Mouse (Mus musculus) thymus, adult 18-20 months (tissue): ENCODE results near the gene Arcn1.

Source experiments
- DNase-seq, 2 experiments: peaks; one replicate each; pipeline ENCODE4 v3.0.0; 2022; ENCODE audit warnings: mixed read lengths in 2 of 2

Gene Arcn1

DNA sequence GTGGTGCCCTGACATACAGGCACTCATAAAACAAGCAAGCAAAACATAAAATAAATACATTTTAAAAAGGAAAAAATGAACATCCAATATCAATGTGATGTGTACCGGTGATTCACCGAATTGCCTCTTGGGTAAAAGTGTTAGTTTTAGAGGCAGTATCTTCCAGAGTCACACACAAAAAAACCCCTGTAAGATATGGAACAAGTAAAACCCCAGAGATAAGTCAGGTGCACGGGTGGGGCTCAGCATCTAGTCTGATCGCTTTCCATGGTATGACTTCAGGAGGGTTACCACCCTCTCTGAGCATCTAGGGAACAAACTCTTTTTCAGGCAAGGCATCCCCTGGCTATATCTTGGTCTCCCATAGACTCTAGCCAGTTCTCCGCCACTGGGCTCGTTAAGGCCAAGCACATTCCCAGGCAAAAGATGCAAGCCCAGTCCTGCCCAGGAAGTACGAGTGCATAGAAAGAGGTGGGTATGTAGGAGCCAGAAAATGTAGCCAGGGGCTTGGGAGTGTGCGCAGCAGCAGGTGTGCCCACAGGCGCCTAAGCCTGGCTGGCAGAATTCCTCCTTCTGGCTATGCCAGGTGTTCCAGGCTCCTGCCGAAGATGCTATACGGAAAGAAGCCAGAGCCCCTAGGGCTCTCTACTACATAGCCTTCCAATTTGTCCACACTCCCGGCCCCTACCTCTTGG lies 48.6 kb downstream of the Arcn1 start:
- DNase-seq: no peak

- no peak for DNase-seq
These were observed 49.8 kb downstream of the Arcn1 start for GRCm38 (mm10) chr9:44717822-44718242.

GRCm38 (mm10) chr9:44716997-44717821 lies 50.4 kb downstream of the Arcn1 start:
- no peak for DNase-seq

GRCm38 (mm10) chr9:44715705-44716362 lies 51.8 kb downstream of the Arcn1 start:
- no peak for DNase-seq

DNA sequence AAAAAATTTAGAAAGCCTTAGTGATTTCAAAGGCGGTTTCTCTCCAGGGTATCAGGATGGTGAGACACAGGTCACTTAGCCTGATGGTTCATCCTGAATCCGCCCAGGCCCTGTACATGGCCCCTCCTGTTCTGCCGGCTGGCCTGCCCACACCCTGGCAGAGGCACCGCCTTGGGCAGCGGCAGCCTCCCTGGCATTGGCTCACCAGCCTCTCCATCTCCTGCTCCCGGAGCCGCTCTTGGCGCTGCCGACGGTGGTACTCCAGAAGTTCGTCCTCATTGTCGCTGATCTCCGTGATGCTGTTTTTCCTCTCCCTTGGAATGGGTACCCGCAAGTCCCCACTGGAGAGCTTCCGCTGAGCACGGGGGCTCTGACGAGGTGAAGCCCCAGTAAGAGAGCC lies 52.5 kb downstream of the Arcn1 start:
- no peak for DNase-seq

DNA sequence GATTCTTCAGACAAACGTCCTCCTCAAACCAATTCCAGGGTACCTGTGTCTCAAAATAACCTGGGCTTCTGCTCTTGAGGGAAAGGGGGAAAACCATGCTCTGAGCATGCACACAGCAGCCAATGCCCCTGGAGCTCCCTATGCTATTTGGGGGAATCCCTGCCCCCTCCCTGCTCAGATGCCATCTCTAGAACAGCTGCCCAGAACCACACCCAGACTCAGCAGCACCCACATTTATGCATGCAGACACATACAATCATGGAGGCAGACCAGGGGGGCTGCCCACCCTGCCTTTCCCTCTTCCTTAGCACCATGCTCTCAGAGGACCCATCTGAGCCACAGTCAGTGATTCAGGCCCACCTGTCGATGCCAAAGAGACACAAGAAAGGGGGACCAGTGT lies 54.1 kb downstream of the Arcn1 start:
- no peak for DNase-seq

- no peak for DNase-seq
These were observed 54.6 kb downstream of the Arcn1 start for GRCm38 (mm10) chr9:44713080-44713479.

- no peak for DNase-seq
These were observed 56.0 kb downstream of the Arcn1 start for GRCm38 (mm10) chr9:44711602-44712001.

GRCm38 (mm10) chr9:44710213-44710612 lies 57.4 kb downstream of the Arcn1 start:
- DNase-seq: no peak

DNA sequence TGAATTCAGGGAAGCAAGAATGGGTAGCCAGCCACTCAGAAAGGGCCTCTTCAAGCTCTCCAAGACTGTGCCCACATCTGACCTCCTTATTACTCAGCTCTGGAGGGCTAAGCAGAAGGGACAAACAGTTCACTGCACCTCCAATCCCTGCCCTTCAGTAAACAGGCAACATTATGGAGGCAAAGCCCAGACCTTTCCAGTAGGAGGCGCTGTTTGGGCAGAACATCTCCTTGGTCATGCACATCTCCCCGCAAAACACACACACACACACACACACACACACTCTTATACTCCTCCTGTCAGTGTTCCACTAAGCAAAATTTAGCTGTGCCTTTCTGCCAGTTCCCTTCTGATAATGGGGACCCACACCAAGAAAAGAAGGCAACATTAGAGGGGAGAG lies 58.0 kb downstream of the Arcn1 start:
- DNase-seq: no peak

DNA sequence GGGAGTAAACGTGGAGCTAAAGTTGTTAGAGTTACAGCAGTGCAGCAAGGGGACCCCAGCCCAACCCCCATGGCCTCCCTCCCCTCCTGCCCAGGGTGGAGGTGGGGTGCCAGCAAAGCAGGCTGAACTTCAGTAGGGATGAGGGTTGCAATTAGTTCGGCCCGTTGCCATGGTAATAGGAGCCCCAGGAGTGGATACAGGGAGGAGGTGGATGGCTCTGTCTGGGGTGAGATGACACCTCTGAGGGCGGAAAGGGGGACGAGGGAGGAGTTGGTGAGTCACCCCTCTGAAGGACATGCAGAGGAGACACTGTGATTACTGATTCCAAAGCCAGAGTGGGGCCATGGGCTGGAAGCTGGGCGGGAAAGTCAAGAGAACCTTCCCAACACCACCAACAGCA lies 58.7 kb downstream of the Arcn1 start:
- DNase-seq: no peak

GRCm38 (mm10) chr9:44708429-44708765 lies 59.2 kb downstream of the Arcn1 start:
- peak; percentile 61 to 62 for DNase-seq

GRCm38 (mm10) chr9:44707749-44708428 lies 59.8 kb downstream of the Arcn1 start:
- DNase-seq: no peak

DNA sequence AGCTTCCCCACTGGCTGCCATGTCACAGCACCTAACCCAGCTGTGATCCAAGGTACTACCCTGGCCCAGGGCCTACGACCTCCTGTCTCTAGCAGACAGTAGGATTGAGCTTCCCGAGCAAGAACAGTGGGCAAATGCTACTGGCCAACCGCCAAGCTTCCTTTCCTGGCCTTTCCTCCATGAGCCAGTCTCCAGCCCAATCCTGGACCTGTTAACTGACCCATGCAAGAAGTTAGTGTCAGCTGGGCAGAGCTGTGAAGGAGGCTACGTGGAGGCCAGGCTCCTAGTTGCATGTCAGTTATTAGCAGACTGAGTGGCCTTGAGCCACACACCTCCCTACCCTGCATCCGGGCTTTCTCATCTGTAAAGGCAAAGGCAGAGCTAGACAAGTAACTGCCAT lies 67.9 kb downstream of the Arcn1 start:
- no peak for DNase-seq

- DNase-seq: no peak
These were observed 68.4 kb downstream of the Arcn1 start for GRCm38 (mm10) chr9:44699196-44699595.

- DNase-seq: no peak
These were observed 69.8 kb downstream of the Arcn1 start for GRCm38 (mm10) chr9:44697866-44698265.

DNA sequence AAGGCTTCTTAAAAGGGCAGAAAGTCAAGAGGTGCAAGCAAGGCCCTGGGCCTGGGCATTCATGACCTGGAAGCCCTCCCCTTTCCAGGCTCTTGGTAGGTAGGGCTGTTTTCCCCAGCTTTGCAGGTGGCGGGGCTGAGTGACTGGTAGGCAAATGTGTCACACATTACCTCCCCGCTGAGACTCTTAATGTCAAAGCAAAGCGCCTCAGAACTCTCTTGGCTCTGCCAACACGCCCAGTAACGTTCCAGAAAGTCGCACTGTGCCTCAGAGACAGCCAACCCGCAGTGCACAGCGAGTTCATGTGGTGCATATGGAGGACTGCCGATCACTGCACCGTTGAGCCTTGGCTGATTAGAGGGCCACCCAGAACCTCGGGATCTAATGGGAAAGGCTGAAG lies 74.6 kb downstream of the Arcn1 start:
- DNase-seq: no peak

DNA sequence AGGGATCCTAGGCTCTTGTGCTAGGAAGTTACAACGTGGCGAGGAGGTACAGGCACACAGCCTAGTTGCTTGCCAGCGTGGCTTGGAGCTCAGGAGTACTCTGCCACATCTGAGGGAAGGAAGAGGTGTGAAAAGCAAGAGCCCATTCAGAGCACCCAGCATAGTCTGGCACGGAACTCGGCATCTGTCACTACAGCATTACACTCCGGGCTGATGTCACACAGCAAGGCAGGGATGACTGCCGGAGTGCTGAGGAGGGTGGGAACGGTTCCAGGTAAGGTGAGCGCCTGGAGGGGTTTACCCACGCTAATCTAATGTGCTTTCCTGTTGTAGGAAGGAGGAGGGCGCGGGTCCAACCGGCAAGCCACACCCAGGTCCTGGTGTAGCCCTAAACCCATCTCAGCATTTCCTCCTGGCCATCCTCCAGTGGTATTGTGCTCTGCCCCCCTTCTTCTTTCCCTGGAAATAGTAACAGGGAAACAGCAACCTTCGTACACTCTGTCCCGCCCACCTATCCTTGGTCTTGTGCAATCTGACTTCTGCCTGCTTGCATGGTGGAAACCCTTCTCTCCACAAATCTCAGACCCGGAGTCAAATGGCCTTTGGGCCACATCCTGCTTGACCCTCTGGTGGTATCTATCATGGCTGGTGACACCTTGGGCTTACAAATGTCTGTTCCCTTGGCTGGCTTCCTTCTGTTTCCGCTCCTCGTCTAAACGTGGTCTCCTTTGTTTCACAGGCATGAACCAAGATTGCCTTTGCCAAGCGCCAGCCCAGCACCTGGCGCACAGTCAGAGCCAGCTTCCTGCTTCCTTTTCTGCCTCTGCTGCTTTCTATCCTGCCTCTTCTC lies 75.7 kb downstream of the Arcn1 start:
- peak in 1 of 2 experiments; percentile 37 for DNase-seq
